Mouse (Mus musculus) neural tube, embryonic 12.5 days (tissue): ENCODE measurements around the gene Cntn5. TPM values are rescaled to one million over a fixed set of nuclear protein-coding genes. Genes with fewer than 3 reads are reported as not detected.

Experiments
- ATAC-seq: fragments of 200-750 bp; cut with Nextera tagmentation; 2 replicates; pipeline ENCODE4 v1.8.0; 2017; ENCODE audit warnings: low read depth, mild to moderate bottlenecking, moderate TSS enrichment, moderate library complexity; ENCODE audit not compliant: low FRiP score
- H3K27ac ChIP-seq: fragments of 300-500 bp; sonication (generic); 2 replicates; pipeline ENCODE4 v1.5.1; 2016
- H3K27me3 ChIP-seq: fragments of 300-500 bp; sonication (generic); replicated peaks from 2 replicates; pipeline ENCODE4 v1.6.1; 2016; ENCODE audit warnings: mild to moderate bottlenecking
- H3K36me3 ChIP-seq: fragments of 300-500 bp; sonication (generic); 2 replicates; pipeline ENCODE4 v1.6.1; 2016; ENCODE audit warnings: mild to moderate bottlenecking
- H3K4me1 ChIP-seq: fragments of 300-500 bp; sonication (generic); 2 replicates; pipeline ENCODE4 v1.6.1; 2016
- H3K4me2 ChIP-seq: fragments of 300-500 bp; sonication (generic); replicated peaks from 2 replicates; pipeline ENCODE4 v1.6.1; 2016; ENCODE audit warnings: mild to moderate bottlenecking
- H3K4me3 ChIP-seq: fragments of 300-500 bp; sonication (generic); 2 replicates; pipeline ENCODE4 v1.5.1; 2016
- H3K9ac ChIP-seq: fragments of 300-500 bp; sonication (generic); 2 replicates; pipeline ENCODE4 v1.6.1; 2016; ENCODE audit warnings: mild to moderate bottlenecking
- H3K9me3 ChIP-seq: fragments of 300-500 bp; sonication (generic); 2 replicates; pipeline ENCODE4 v1.6.1; 2016; ENCODE audit warnings: mild to moderate bottlenecking
- WGBS: fragments of 180-500 bp; shearing (Covaris S2); methylation state at CpG from one replicate; pipeline ENCODE4 v1.1.7; 2016; 5-methylcytosine and 5-hydroxymethylcytosine counted together
- polyA plus RNA-seq: library from polyadenylated mRNA; unstranded; fragments of >200 nt; fragmentation: Nextera tagmentation; extraction: Ambion mirVana; gene quantifications from 2 replicates; pipeline ENCODE4 v1.2.1, GENCODE M21; 2016

Cntn5 gene
- polyA plus RNA-seq, 1 experiment from 2014 or later, result 5.2 TPM

- Histone ChIP-seq H3K36me3 (no peaks in the 10 kb centered on the region), H3K4me1 (no peaks in the 10 kb centered on the region), H3K27me3 (no peaks in the 10 kb centered on the region), H3K4me2 (no peak overlapping the region), H3K9me3 (no peaks in the 10 kb centered on the region), H3K9ac (no peak overlapping the region), H3K27ac (no peak overlapping the region), H3K4me3 (no peak overlapping the region)
- 54% methylated on average over 3 of the region's 3 CpGs for WGBS
- 0 out of 2 replicates have a peak, but pooled peaks have one; percentile 9 for ATAC-seq
Measured at GRCm38 (mm10) chr9:9949346-9949745, 955.2 kb downstream of the Cntn5 start.

GRCm38 (mm10) chr9:9944872-9945271 is 959.7 kb downstream of the Cntn5 start:
- H3K9ac ChIP-seq, result no peak overlapping the region
- H3K4me3 ChIP-seq, result no peak overlapping the region
- H3K27me3 ChIP-seq, result no peaks in the 10 kb centered on the region
- no peak overlapping the region for H3K4me2 ChIP-seq
- H3K9me3 ChIP-seq, result no peaks in the 10 kb centered on the region
- H3K27ac ChIP-seq, result no peak overlapping the region
- 81% methylated on average over 1 of the region's 1 CpGs for WGBS
- H3K36me3 ChIP-seq, result no peaks in the 10 kb centered on the region
- H3K4me1 ChIP-seq, result no peaks in the 10 kb centered on the region
- ATAC-seq, result no peak

GRCm38 (mm10) chr9:9937444-9938436 is 966.8 kb downstream of the Cntn5 start:
- H3K27me3 ChIP-seq, result no peaks in the 10 kb centered on the region
- H3K9me3 ChIP-seq, result no peaks in the 10 kb centered on the region
- no peak overlapping the region for H3K4me2 ChIP-seq
- no peaks in the 10 kb centered on the region for H3K4me1 ChIP-seq
- whole genome bisulfite sequencing, result 91% methylated on average over 1 of the region's 1 CpGs
- no peak overlapping the region for H3K9ac ChIP-seq
- no peak for ATAC-seq
- H3K27ac ChIP-seq, result no peak overlapping the region
- H3K4me3 ChIP-seq, result no peak overlapping the region
- no peaks in the 10 kb centered on the region for H3K36me3 ChIP-seq

GRCm38 (mm10) chr9:9920580-9920979 is 984.0 kb downstream of the Cntn5 start:
- no peaks in the 10 kb centered on the region for H3K36me3 ChIP-seq
- no peak overlapping the region for H3K9ac ChIP-seq
- H3K9me3 ChIP-seq, result 0 out of 2 replicates have a peak, but pooled peaks cover 7% of the 10 kb centered on the region
- 80% methylated on average over 3 of the region's 3 CpGs for WGBS
- no peak overlapping the region for H3K4me3 ChIP-seq
- H3K27me3 ChIP-seq, result no peaks in the 10 kb centered on the region
- H3K4me1 ChIP-seq, result no peaks in the 10 kb centered on the region
- no peak overlapping the region for H3K4me2 ChIP-seq
- no peak for ATAC-seq
- H3K27ac ChIP-seq, result no peak overlapping the region

GRCm38 (mm10) chr9:9899070-9899469 is 1005.5 kb downstream of the Cntn5 start:
- WGBS, result 85% methylated on average over 5 of the region's 5 CpGs
- Histone ChIP-seq H3K27me3 (no peaks in the 10 kb centered on the region), H3K27ac (no peak overlapping the region), H3K4me1 (no peaks in the 10 kb centered on the region), H3K4me3 (no peak overlapping the region), H3K4me2 (no peak overlapping the region), H3K36me3 (no peaks in the 10 kb centered on the region), H3K9ac (no peak overlapping the region), H3K9me3 (no peaks in the 10 kb centered on the region)
- ATAC-seq, result no peak

GRCm38 (mm10) chr9:9886210-9886609 is 1018.4 kb downstream of the Cntn5 start:
- no peak overlapping the region for H3K9ac ChIP-seq
- no peaks in the 10 kb centered on the region for H3K36me3 ChIP-seq
- H3K27me3 ChIP-seq, result no peaks in the 10 kb centered on the region
- H3K4me1 ChIP-seq, result no peaks in the 10 kb centered on the region
- no peak overlapping the region for H3K4me3 ChIP-seq
- H3K4me2 ChIP-seq, result no peak overlapping the region
- no peak overlapping the region for H3K27ac ChIP-seq
- 89% methylated on average over 6 of the region's 6 CpGs for WGBS
- no peaks in the 10 kb centered on the region for H3K9me3 ChIP-seq
- no peak for ATAC-seq

GRCm38 (mm10) chr9:9882779-9883383 is 1021.7 kb downstream of the Cntn5 start:
- Histone ChIP-seq H3K27ac (no peak overlapping the region), H3K9me3 (no peaks in the 10 kb centered on the region), H3K4me2 (no peak overlapping the region), H3K4me3 (no peak overlapping the region), H3K27me3 (no peaks in the 10 kb centered on the region), H3K36me3 (no peaks in the 10 kb centered on the region), H3K9ac (no peak overlapping the region), H3K4me1 (no peaks in the 10 kb centered on the region)
- peak; percentile 53; the same call in 1 of the 2 replicates for ATAC-seq
- 63% methylated on average over 8 of the region's 8 CpGs for WGBS

- H3K4me1 ChIP-seq, result no peaks in the 10 kb centered on the region
- H3K9ac ChIP-seq, result no peak overlapping the region
- H3K27ac ChIP-seq, result no peak overlapping the region
- H3K4me3 ChIP-seq, result no peak overlapping the region
- WGBS, result 32% methylated on average over 7 of the region's 7 CpGs
- no peak overlapping the region; the same call in 1 of the 2 replicates for H3K4me2 ChIP-seq
- no peak for ATAC-seq
- no peaks in the 10 kb centered on the region for H3K9me3 ChIP-seq
- H3K27me3 ChIP-seq, result no peaks in the 10 kb centered on the region
- no peaks in the 10 kb centered on the region for H3K36me3 ChIP-seq
Measured at GRCm38 (mm10) chr9:9872112-9873035, 1032.2 kb downstream of the Cntn5 start.

- no peaks in the 10 kb centered on the region for H3K27me3 ChIP-seq
- ATAC-seq, result no peak
- no peak overlapping the region for H3K4me3 ChIP-seq
- no peak overlapping the region for H3K27ac ChIP-seq
- H3K36me3 ChIP-seq, result no peaks in the 10 kb centered on the region
- no peaks in the 10 kb centered on the region for H3K4me1 ChIP-seq
- H3K4me2 ChIP-seq, result no peak overlapping the region
- WGBS, result 81% methylated on average over 3 of the region's 3 CpGs
- no peak overlapping the region for H3K9ac ChIP-seq
- H3K9me3 ChIP-seq, result no peaks in the 10 kb centered on the region
Measured at GRCm38 (mm10) chr9:9860631-9861030, 1043.9 kb downstream of the Cntn5 start.

GRCm38 (mm10) chr9:9859323-9859722 is 1045.3 kb downstream of the Cntn5 start:
- no peaks in the 10 kb centered on the region for H3K9me3 ChIP-seq
- H3K36me3 ChIP-seq, result no peaks in the 10 kb centered on the region
- no peak overlapping the region for H3K9ac ChIP-seq
- no peaks in the 10 kb centered on the region for H3K4me1 ChIP-seq
- H3K27ac ChIP-seq, result no peak overlapping the region
- no peak overlapping the region for H3K4me2 ChIP-seq
- WGBS, result 53% methylated on average over 1 of the region's 1 CpGs
- H3K27me3 ChIP-seq, result no peaks in the 10 kb centered on the region
- no peak for ATAC-seq
- H3K4me3 ChIP-seq, result no peak overlapping the region

- 58% methylated on average over 1 of the region's 1 CpGs for WGBS
- H3K36me3 ChIP-seq, result no peaks in the 10 kb centered on the region
- ATAC-seq, result no peak
- no peaks in the 10 kb centered on the region for H3K4me1 ChIP-seq
- no peak overlapping the region for H3K4me2 ChIP-seq
- no peak overlapping the region for H3K9ac ChIP-seq
- H3K27ac ChIP-seq, result no peak overlapping the region
- H3K27me3 ChIP-seq, result no peaks in the 10 kb centered on the region
- H3K4me3 ChIP-seq, result no peak overlapping the region
- H3K9me3 ChIP-seq, result no peaks in the 10 kb centered on the region
Measured at GRCm38 (mm10) chr9:9854791-9855190, 1049.8 kb downstream of the Cntn5 start.

- Histone ChIP-seq H3K4me3 (no peak overlapping the region), H3K27ac (no peak overlapping the region), H3K36me3 (no peaks in the 10 kb centered on the region), H3K4me2 (no peak overlapping the region), H3K27me3 (no peaks in the 10 kb centered on the region), H3K4me1 (no peaks in the 10 kb centered on the region), H3K9ac (no peak overlapping the region), H3K9me3 (no peaks in the 10 kb centered on the region)
- ATAC-seq, result no peak
- WGBS, result 88% methylated on average over 2 of the region's 2 CpGs
Measured at GRCm38 (mm10) chr9:9830231-9830630, 1074.3 kb downstream of the Cntn5 start.
